Mouse (Mus musculus): ENCODE data around the gene Sos1.

DNA sequence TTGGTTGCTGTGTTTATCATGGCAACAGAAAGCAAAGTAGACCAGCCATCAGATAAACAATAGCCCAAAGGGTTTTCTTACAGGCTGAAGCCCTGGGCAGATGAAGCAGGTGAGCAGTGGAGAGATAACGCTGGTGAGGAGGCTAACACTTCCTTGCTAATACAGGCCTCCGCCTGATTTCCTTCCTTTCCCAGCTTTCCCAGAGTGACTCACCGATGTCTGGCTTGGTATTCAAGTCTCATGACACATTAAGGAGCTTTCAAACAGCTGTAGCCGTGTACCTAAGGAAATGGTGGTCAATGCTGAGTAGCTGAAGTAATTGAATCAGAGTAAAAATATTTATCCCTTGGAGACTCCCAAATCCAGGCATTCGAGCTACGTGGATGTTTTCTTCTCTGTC lies 25.5 kb upstream of the Sos1 start:
- TF ChIP-seq CTCF (IDR thresholded peaks at IDR 0.05) (no peak), POLR2A (IDR thresholded peaks at IDR 0.05; ENCODE audit: insufficient read depth, low read depth, low read length) (no peak)
